Mouse (Mus musculus) G1E (cell line): Measurements from ENCODE around the gene Pgd.

ENCODE experiments used
- CTCF ChIP-seq: IDR thresholded peaks from 2 replicates; pipeline ENCODE4 v1.5.1; 2012; ENCODE audit warnings: low read depth, low read length, inconsistent platforms, mixed read lengths
- GATA1 ChIP-seq: IDR thresholded peaks from 2 replicates; pipeline ENCODE4 v1.6.1; 2012; ENCODE audit warnings: borderline replicate concordance, low read length, inconsistent platforms, mixed read lengths
- GATA2 ChIP-seq: IDR thresholded peaks from 2 replicates; pipeline ENCODE4 v1.6.1; 2012; ENCODE audit warnings: low read depth, low read length, inconsistent platforms, borderline replicate concordance
- POLR2AphosphoS5 ChIP-seq: IDR thresholded peaks from 2 replicates; pipeline ENCODE4 v1.6.1; 2012; ENCODE audit warnings: low read depth, low read length, inconsistent platforms; ENCODE audit not compliant: insufficient replicate concordance
- TAL1 ChIP-seq: conservative IDR thresholded peaks from 2 replicates; pipeline ENCODE4 v1.6.1; 2012; ENCODE audit warnings: low read depth, low read length, inconsistent platforms, mixed read lengths

GRCm38 (mm10) chr4:149182192-149182591, 15.6 kb upstream of the Pgd start:
- no peak for TF ChIP-seq CTCF
- TF ChIP-seq TAL1 = no peak
- no peak for TF ChIP-seq POLR2AphosphoS5
- no peak for TF ChIP-seq GATA1
- TF ChIP-seq GATA2 = no peak
